Mouse (Mus musculus): ENCODE results near the gene Smim12. TPM values are rescaled to one million over a fixed set of nuclear protein-coding genes. Genes with fewer than 3 reads are reported as not detected.

Gene Smim12
- 77.2 and 79.4 TPM in 2 replicates for polyA plus RNA-seq (2015; fragmentation: Nextera tagmentation; extraction: Ambion mirVana)

DNA sequence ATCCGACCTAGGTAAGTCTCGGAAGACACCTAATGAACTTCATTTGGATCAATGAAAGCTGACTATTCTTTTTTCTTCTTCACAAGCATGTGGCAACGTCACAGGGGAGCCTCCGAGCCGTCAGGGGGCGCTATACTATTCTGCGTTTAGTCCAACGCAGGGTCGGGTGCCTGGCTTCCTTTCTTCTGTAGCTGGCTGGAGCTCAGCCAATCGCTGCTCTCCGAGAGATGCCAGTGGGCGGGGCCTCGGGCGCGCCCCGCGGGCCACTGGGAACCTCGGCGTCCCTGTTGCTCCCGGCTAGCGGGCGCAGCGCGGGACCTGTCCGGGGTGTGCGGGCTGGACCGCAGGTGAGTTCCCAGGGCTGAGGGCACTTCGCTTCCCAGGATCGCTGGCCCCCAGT lies at the start of gene Smim12:
Gene Smim12, plus strand, starts transcription at position 233 of the 400 bp plus-strand sequence.

Other genes with a start within 250 kb of the Smim12 start
- 74.5 and 88.2 TPM in 2 replicates for gene Sfpq, start 222.5 kb upstream of the Smim12 start, polyA plus RNA-seq (2015; fragmentation: Nextera tagmentation; extraction: Ambion mirVana)
- gene Zmym1, start 182.6 kb upstream of the Smim12 start, polyA plus RNA-seq (2015; fragmentation: Nextera tagmentation; extraction: Ambion mirVana): 15.4 and 16.2 TPM in 2 replicates
- 17.7 and 20.7 TPM in 2 replicates for gene Zmym6, start 166.4 kb upstream of the Smim12 start, polyA plus RNA-seq (2015; fragmentation: Nextera tagmentation; extraction: Ambion mirVana)
- 15.5 and 16.3 TPM in 2 replicates for gene Tmem35b, start 120.1 kb upstream of the Smim12 start, polyA plus RNA-seq (2015; fragmentation: Nextera tagmentation; extraction: Ambion mirVana)
- 37.0 and 38.5 TPM in 2 replicates for gene Dlgap3, start 74.6 kb upstream of the Smim12 start, polyA plus RNA-seq (2015; fragmentation: Nextera tagmentation; extraction: Ambion mirVana)
- gene Gja4, start 70.3 kb downstream of the Smim12 start, polyA plus RNA-seq (2015; fragmentation: Nextera tagmentation; extraction: Ambion mirVana): 17.3 and 19.8 TPM in 2 replicates
- 0.33 and 0.89 TPM in 2 replicates for gene Gjb3, start 87.1 kb downstream of the Smim12 start, polyA plus RNA-seq (2015; fragmentation: Nextera tagmentation; extraction: Ambion mirVana)
- 0.25 TPM in 1 of 2 replicates, not detected in the other for gene Gjb4, start 110.3 kb downstream of the Smim12 start, polyA plus RNA-seq (2015; fragmentation: Nextera tagmentation; extraction: Ambion mirVana)
- 0.52 and 2.2 TPM in 2 replicates for gene Gjb5, start 114.4 kb downstream of the Smim12 start, polyA plus RNA-seq (2015; fragmentation: Nextera tagmentation; extraction: Ambion mirVana)